Mouse (Mus musculus) adrenal gland, postnatal 4 days (tissue): ENCODE results near the gene 5430403G16Rik. TPM values are rescaled to one million over a fixed set of nuclear protein-coding genes. Genes with fewer than 3 reads are reported as not detected.
"Not testable (repeated sequence)": the region's sequence is repeated elsewhere in the genome, so short reads cannot be mapped to it uniquely, and the experiment has no call there.

Experiments used
- DNase-seq, 2 experiments: peaks; one replicate each; pipeline ENCODE4 v3.0.0; 2021 to 2022; ENCODE audit warnings: low spot score in 2 of 2, mixed read lengths in 2 of 2
- long read RNA-seq, 2 experiments: library from polyadenylated mRNA; stranded (forward); transcript quantifications; one replicate each; pipeline ENCODE4 v2.0.0; 2021
- total RNA-seq, 2 experiments: library from RNA; stranded (reverse); gene quantifications; 2 replicates each; pipeline ENCODE4 v1.2.3; 2021

5430403G16Rik gene
- total RNA-seq: 1 to 10 TPM; 5.2 to 6.0 TPM
- long read RNA-seq, experiment 1, partial matches to known transcripts: 0 of 1 reads
- long read RNA-seq, experiment 1, other reads (novel, unspliced or antisense): 0 of 1 reads
- long read RNA-seq, experiment 2, transcript 5430403G16Rik-201 (4 exons, 3,341 nt): major isoform, 7 of 9 reads
- long read RNA-seq, experiment 2, partial matches to known transcripts: 0 of 9 reads
- long read RNA-seq, experiment 2, other reads (novel, unspliced or antisense): 2 of 9 reads

DNA sequence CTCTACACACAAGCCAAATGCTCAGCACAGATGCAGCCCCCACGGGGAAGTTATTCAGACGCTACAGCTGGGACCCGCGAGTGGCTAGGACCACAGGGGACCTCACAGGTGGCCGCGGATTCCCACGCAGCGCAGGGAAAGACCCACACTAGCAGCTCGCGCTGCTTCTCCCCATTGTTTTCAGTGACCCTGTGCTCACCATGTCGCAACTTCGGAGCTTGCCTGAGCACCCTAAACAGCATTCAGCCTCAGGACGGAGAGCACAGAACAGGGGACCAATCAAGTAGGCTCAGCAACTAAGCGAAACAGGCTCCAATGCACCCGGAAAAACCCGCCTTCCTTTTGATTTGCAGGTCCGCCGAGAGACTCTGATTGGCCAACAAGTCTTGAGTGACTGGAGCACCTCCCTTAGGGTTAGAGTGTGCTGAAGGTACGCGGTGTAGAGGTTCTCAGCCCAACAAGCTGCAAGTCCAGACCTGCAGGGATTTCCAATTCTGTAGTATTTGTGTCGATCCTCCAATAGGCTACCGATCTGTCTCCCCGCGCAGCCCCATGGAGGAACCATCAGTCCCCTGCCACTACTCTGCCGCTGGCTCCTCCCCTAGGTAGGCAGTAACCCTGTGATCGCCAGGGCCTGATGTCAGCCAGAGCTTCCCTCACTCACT, at the start of gene 5430403G16Rik:
TSS of gene 5430403G16Rik (minus strand) at position 505 of the 665 bp plus-strand sequence.
- DNase-seq: peak; percentile 13 to 54

DNA sequence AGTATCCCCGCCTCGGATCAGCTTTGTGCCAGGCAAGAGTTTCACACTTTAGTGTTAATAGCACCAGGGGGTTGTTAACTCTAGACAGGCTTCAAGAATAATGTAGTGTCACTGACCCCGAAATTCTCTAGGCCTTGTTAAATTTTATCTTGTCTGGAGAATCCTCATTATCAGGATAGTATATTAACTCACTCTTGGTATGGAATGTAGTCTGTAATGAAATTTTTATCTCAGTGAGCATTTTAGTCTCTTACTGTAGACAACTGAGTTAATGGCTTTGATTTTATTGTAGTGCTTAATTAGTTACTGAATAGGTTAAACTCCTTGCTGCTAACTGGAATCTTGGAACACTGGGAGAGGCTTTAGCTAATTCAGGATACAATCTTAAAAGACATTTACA, 26.5 kb upstream of the 5430403G16Rik start:
- not testable (repeated sequence) for DNase-seq

DNA sequence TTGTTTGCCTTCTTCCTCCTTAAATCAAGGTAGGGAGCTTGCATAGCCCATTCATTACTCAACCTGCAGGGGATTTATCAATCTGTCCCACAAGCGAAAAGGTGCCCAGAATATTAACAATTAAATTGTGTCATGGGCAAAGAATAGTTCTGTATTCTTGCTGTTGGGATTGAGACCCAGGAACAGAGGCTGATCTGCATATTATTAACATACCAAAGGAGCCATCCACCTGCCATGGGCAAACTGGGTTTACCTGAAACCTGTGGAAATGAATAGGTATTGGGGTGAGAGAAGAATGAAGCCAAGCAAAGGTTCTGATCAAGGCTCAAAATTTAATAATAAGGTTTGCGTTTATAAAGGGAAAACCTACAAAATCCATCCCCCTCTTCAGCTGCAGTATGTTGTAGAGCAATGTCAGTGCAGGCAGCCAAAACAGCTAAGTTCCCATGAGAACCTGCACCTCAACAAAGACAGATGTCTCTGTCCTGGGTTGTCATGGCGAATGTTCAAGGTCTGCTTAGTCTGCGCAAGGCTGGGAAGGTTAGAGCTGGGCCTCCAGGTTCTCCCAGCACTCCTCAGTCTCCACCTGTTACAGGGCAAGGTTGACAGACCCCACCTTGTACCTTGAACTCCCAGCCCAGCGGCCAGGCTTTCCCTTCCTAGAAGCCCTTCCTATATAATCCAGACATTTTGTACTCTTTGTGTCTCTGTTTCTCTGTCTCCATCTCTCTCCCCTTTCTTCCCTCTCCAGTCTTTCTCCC, 544 bp upstream of the 5430403G16Rik start:
- DNase-seq: not testable (repeated sequence)

DNA sequence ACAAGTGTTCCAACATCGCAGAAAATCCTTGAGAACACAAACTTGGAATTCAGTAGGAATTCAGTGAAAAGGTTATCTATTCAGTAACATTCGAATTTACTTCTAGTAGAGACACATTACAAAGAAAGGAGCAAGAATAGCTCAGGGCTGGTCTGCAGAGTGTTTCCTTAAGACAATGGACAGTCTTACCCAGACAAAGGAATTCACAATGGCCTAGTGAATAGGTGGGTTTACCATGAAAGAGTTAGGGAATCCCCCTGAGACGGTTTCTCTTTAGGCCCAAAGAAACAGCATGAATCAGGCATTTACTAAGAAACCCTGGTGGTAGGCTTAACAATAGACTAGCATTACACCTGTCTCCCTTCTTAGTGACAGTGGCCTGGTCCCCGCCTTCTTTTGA, 7.9 kb downstream of the 5430403G16Rik start:
- DNase-seq: no peak

Other genes starting within 250 kb of the 5430403G16Rik start
- gene Crlf2, start 132.0 kb downstream of the 5430403G16Rik start, total RNA-seq: 10 to 100 TPM; 31.6 to 36.4 TPM
- gene 4930522L14Rik, start 60.8 kb upstream of the 5430403G16Rik start, total RNA-seq: 10 to 100 TPM; 15.1 TPM
- gene Gm15446, start 232.4 kb upstream of the 5430403G16Rik start, total RNA-seq: 10 to 100 TPM; 14.1 to 14.4 TPM